Mouse (Mus musculus) neural tube, embryonic 12.5 days (tissue): Measurements from ENCODE around the gene Wfikkn2. TPM values are rescaled to one million over a fixed set of nuclear protein-coding genes. Genes with fewer than 3 reads are reported as not detected.

Source experiments
- ATAC-seq: fragments of 200-750 bp; cut with Nextera tagmentation; 2 replicates; pipeline ENCODE4 v1.8.0; 2017; ENCODE audit warnings: low read depth, mild to moderate bottlenecking, moderate TSS enrichment, moderate library complexity; ENCODE audit not compliant: low FRiP score
- H3K27ac ChIP-seq: fragments of 300-500 bp; sonication (generic); 2 replicates; pipeline ENCODE4 v1.5.1; 2016
- H3K27me3 ChIP-seq: fragments of 300-500 bp; sonication (generic); replicated peaks from 2 replicates; pipeline ENCODE4 v1.6.1; 2016; ENCODE audit warnings: mild to moderate bottlenecking
- H3K36me3 ChIP-seq: fragments of 300-500 bp; sonication (generic); 2 replicates; pipeline ENCODE4 v1.6.1; 2016; ENCODE audit warnings: mild to moderate bottlenecking
- H3K4me1 ChIP-seq: fragments of 300-500 bp; sonication (generic); 2 replicates; pipeline ENCODE4 v1.6.1; 2016
- H3K4me2 ChIP-seq: fragments of 300-500 bp; sonication (generic); replicated peaks from 2 replicates; pipeline ENCODE4 v1.6.1; 2016; ENCODE audit warnings: mild to moderate bottlenecking
- H3K4me3 ChIP-seq: fragments of 300-500 bp; sonication (generic); 2 replicates; pipeline ENCODE4 v1.5.1; 2016
- H3K9ac ChIP-seq: fragments of 300-500 bp; sonication (generic); 2 replicates; pipeline ENCODE4 v1.6.1; 2016; ENCODE audit warnings: mild to moderate bottlenecking
- H3K9me3 ChIP-seq: fragments of 300-500 bp; sonication (generic); 2 replicates; pipeline ENCODE4 v1.6.1; 2016; ENCODE audit warnings: mild to moderate bottlenecking
- WGBS: fragments of 180-500 bp; shearing (Covaris S2); methylation state at CpG from one replicate; pipeline ENCODE4 v1.1.7; 2016; 5-methylcytosine and 5-hydroxymethylcytosine counted together
- polyA plus RNA-seq: library from polyadenylated mRNA; unstranded; fragments of >200 nt; fragmentation: Nextera tagmentation; extraction: Ambion mirVana; gene quantifications from 2 replicates; pipeline ENCODE4 v1.2.1, GENCODE M21; 2016

Gene Wfikkn2
- polyA plus RNA-seq, 1 experiment from 2014 or later: 3.7 TPM

DNA sequence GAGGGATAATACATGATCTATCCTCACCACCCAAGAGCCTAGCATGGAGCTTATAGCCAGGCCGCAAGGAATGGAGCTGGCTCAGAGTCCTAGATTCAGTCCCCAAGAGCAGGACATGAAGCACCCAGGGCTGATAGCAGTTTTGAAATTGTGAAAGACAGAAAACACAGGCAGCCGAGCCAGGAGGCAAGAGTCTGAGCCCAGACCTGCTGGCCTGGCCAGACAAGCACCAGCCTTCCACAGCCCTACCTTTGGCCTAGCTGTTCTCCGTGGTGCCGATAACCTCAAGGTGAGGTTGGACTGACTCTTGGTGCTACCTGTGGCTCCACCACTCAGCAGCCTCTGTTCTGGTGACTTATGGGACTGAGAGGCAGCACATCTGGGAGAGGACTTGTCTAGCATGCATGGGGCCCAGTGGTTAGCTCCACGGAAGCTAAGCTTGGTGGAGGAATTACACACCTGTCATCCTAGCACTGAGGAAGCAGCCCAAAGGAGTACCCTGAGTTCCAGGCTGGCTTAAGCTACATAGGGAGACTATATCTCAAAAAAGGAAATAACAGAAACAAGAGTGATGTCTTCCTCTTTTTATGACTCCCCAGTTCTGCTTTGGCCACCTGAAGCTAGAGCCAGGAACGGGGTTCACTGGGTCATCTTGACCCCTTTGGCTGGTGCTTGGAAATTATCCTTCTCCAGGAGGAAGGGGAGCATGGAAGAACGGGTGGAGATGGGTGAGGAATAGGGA lies 47.2 kb downstream of the Wfikkn2 start:
- H3K9me3 ChIP-seq: no peaks in the 10 kb centered on the region
- 90% methylated on average over 7 of the region's 7 CpGs for WGBS
- no peak overlapping the region for H3K4me3 ChIP-seq

GRCm38 (mm10) chr11:94196311-94196710 lies 49.5 kb downstream of the Wfikkn2 start:
- Histone ChIP-seq H3K27me3 (no peaks in the 10 kb centered on the region), H3K9ac (no peak overlapping the region), H3K27ac (no peak overlapping the region), H3K4me1 (peaks cover 4% of the 10 kb centered on the region; the same call in 1 of the 2 replicates), H3K36me3 (no peaks in the 10 kb centered on the region), H3K4me3 (no peak overlapping the region), H3K4me2 (no peak overlapping the region), H3K9me3 (no peaks in the 10 kb centered on the region)
- ATAC-seq: no peak
- 77% methylated on average over 3 of the region's 3 CpGs for whole genome bisulfite sequencing

More for the DNA sequence above, 47.2 kb downstream of the Wfikkn2 start:
- Histone ChIP-seq H3K27me3 (no peaks in the 10 kb centered on the region), H3K4me1 (peaks cover 4% of the 10 kb centered on the region; the same call in 1 of the 2 replicates), H3K9ac (no peak overlapping the region), H3K4me2 (no peak overlapping the region), H3K27ac (no peak overlapping the region), H3K36me3 (no peaks in the 10 kb centered on the region)
- ATAC-seq: no peak

- H3K36me3 ChIP-seq: no peaks in the 10 kb centered on the region
- no peak overlapping the region for H3K4me2 ChIP-seq
- H3K27me3 ChIP-seq: no peaks in the 10 kb centered on the region
- 74% methylated on average over 2 of the region's 2 CpGs for WGBS
- peaks cover 4% of the 10 kb centered on the region for H3K4me1 ChIP-seq
- ATAC-seq: no peak
- no peak overlapping the region for H3K4me3 ChIP-seq
- H3K9me3 ChIP-seq: no peaks in the 10 kb centered on the region
- H3K9ac ChIP-seq: no peak overlapping the region
- no peak overlapping the region for H3K27ac ChIP-seq
Measured at GRCm38 (mm10) chr11:94193109-94193508, 52.7 kb downstream of the Wfikkn2 start.

GRCm38 (mm10) chr11:94190665-94191064 lies 55.1 kb downstream of the Wfikkn2 start:
- WGBS: 87% methylated on average over 5 of the region's 5 CpGs
- Histone ChIP-seq H3K36me3 (no peaks in the 10 kb centered on the region), H3K4me3 (no peak overlapping the region), H3K27me3 (no peaks in the 10 kb centered on the region), H3K4me2 (no peak overlapping the region), H3K9me3 (no peaks in the 10 kb centered on the region), H3K9ac (no peak overlapping the region), H3K27ac (no peak overlapping the region), H3K4me1 (peaks cover 4% of the 10 kb centered on the region)
- no peak for ATAC-seq

DNA sequence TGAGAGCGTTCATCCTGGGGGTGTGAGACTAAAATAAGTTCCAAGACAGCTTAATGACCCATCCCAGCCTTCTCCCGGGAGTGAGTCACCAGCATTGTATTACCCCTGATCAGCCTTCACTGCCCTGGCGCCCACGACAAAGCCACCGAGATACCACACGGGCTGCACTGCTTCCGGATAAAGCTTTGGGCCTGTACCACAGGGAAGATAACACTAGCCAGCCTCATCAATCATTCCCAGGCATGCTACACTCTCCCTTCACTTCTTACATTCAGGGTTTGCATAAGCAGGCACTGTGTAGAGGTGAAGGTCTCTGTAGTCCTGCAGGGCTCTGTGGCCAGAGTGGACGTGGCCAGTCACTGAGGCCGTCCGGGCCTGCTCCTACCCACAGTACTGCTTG lies 56.2 kb downstream of the Wfikkn2 start:
- H3K4me1 ChIP-seq: no peaks in the 10 kb centered on the region; the same call in 1 of the 2 replicates
- ATAC-seq: no peak
- no peak overlapping the region for H3K4me3 ChIP-seq
- H3K27ac ChIP-seq: no peak overlapping the region
- H3K9ac ChIP-seq: no peak overlapping the region
- H3K9me3 ChIP-seq: no peaks in the 10 kb centered on the region
- 58% methylated on average over 10 of the region's 10 CpGs for WGBS
- H3K27me3 ChIP-seq: no peaks in the 10 kb centered on the region
- H3K36me3 ChIP-seq: no peaks in the 10 kb centered on the region
- H3K4me2 ChIP-seq: no peak overlapping the region

Other genes starting within 250 kb of the Wfikkn2 start
- gene Spag9, start 249.9 kb downstream of the Wfikkn2 start, polyA plus RNA-seq: 96.2 and 100 TPM in 2 replicates
- 41.7 and 43.3 TPM in 2 replicates for gene Tob1, start 34.6 kb downstream of the Wfikkn2 start, polyA plus RNA-seq
- gene Gm21885, start 35.9 kb upstream of the Wfikkn2 start, polyA plus RNA-seq: not detected in 2 replicates
- 138 and 152 TPM in 2 replicates for gene Luc7l3, start 76.0 kb upstream of the Wfikkn2 start, polyA plus RNA-seq
- 31.0 and 36.2 TPM in 2 replicates for gene Ankrd40, start 82.0 kb upstream of the Wfikkn2 start, polyA plus RNA-seq
- gene Abcc3, start 147.0 kb upstream of the Wfikkn2 start, polyA plus RNA-seq: 0.52 and 1.0 TPM in 2 replicates
- gene Cacna1g, start 228.2 kb upstream of the Wfikkn2 start, polyA plus RNA-seq: 10.3 and 12.0 TPM in 2 replicates
- gene Spata20, start 240.2 kb upstream of the Wfikkn2 start, polyA plus RNA-seq: 0.19 TPM in 1 of 2 replicates, not detected in the other